Mouse (Mus musculus): ENCODE measurements around the gene Sgsh.

Gene Sgsh

GRCm38 (mm10) chr11:119375425-119375824 is 20.1 kb upstream of the Sgsh start:
- no peak for DNase-seq

GRCm38 (mm10) chr11:119363534-119364145 is 8.3 kb upstream of the Sgsh start:
- DNase-seq = peak; percentile 74

- DNase-seq = no peak
These were observed 7.6 kb upstream of the Sgsh start for GRCm38 (mm10) chr11:119362769-119363533.

GRCm38 (mm10) chr11:119359089-119359488 is 3.8 kb upstream of the Sgsh start:
- DNase-seq = no peak

- no peak for DNase-seq
These were observed 416 bp downstream of the Sgsh start for GRCm38 (mm10) chr11:119354798-119355442.

- peak; percentile 31 for DNase-seq
These were observed 1.4 kb downstream of the Sgsh start for GRCm38 (mm10) chr11:119353946-119354345.

GRCm38 (mm10) chr11:119352113-119352512 is 3.2 kb downstream of the Sgsh start:
- no peak for DNase-seq

GRCm38 (mm10) chr11:119347125-119347524 is 8.2 kb downstream of the Sgsh start:
- no peak for DNase-seq

- DNase-seq = no peak
These were observed 10.5 kb downstream of the Sgsh start for GRCm38 (mm10) chr11:119344865-119345264.

GRCm38 (mm10) chr11:119344178-119344577 is 11.2 kb downstream of the Sgsh start:
- no peak for DNase-seq

- peak; percentile 67 for DNase-seq
These were observed 15.7 kb downstream of the Sgsh start for GRCm38 (mm10) chr11:119339637-119340036.

- DNase-seq = no peak
These were observed 16.2 kb downstream of the Sgsh start for GRCm38 (mm10) chr11:119339179-119339578.

- no peak for DNase-seq
These were observed 16.9 kb downstream of the Sgsh start for GRCm38 (mm10) chr11:119338271-119339059.

GRCm38 (mm10) chr11:119331970-119332369 is 23.4 kb downstream of the Sgsh start:
- no peak for DNase-seq

- no peak for DNase-seq
These were observed 24.7 kb downstream of the Sgsh start for GRCm38 (mm10) chr11:119330592-119330991.

- no peak for DNase-seq
These were observed 30.3 kb downstream of the Sgsh start for GRCm38 (mm10) chr11:119325068-119325467.

GRCm38 (mm10) chr11:119322521-119322920 is 32.8 kb downstream of the Sgsh start:
- no peak for DNase-seq

- DNase-seq = no peak
These were observed 38.6 kb downstream of the Sgsh start for GRCm38 (mm10) chr11:119316720-119317119.

- DNase-seq = no peak
These were observed 40.9 kb downstream of the Sgsh start for GRCm38 (mm10) chr11:119314252-119314936.

- DNase-seq = no peak
These were observed 44.7 kb downstream of the Sgsh start for GRCm38 (mm10) chr11:119310621-119311020.

- DNase-seq = no peak
These were observed 47.4 kb downstream of the Sgsh start for GRCm38 (mm10) chr11:119307916-119308315.

GRCm38 (mm10) chr11:119307658-119307867 is 47.8 kb downstream of the Sgsh start, which contains the start of gene Card14:
Gene Card14, plus strand, starts transcription at chr11:119307768.
- no peak for DNase-seq

Data from cerebellum, adult 8-10 months (tissue).